Mouse (Mus musculus) heart, embryonic 14.5 days (tissue): ENCODE measurements around the gene 1700029H14Rik. TPM values are rescaled to one million over a fixed set of nuclear protein-coding genes. Genes with fewer than 3 reads are reported as not detected.

Experiments used
- ATAC-seq: fragments of 200-750 bp; cut with Nextera tagmentation; 2 replicates; pipeline ENCODE4 v1.8.0; 2017; ENCODE audit warnings: low read depth, moderate TSS enrichment; ENCODE audit not compliant: insufficient number of reproducible peaks, insufficient read depth, low FRiP score
- H3K27ac ChIP-seq, 2 experiments: fragments of 200-500 bp in 1 of 2; fragments of 300-500 bp in 1 of 2; sonication (generic) in 1 of 2; replicated peaks in 1 of 2; 2 replicates each; pipeline ENCODE4 v1.5.1; 2012 to 2014; ENCODE audit warnings: low read depth in 2 of 2, low read length in 2 of 2, control low read depth in 1 of 2, mild to moderate bottlenecking in 1 of 2, mixed read lengths in 1 of 2; ENCODE audit not compliant: control insufficient read depth in 1 of 2, insufficient read depth in 1 of 2
- H3K27me3 ChIP-seq: fragments of 300-500 bp; sonication (generic); 2 replicates; pipeline ENCODE4 v1.6.1; 2014; ENCODE audit warnings: mild to moderate bottlenecking, low read length, control low read depth; ENCODE audit not compliant: control insufficient read depth, insufficient read depth
- H3K36me3 ChIP-seq: fragments of 300-500 bp; sonication (generic); 2 replicates; pipeline ENCODE4 v1.6.1; 2014; ENCODE audit warnings: mild to moderate bottlenecking, control low read depth, low read length, mixed read lengths; ENCODE audit not compliant: control insufficient read depth, insufficient read depth
- H3K4me1 ChIP-seq, 2 experiments: fragments of 200-500 bp in 1 of 2; fragments of 300-500 bp in 1 of 2; sonication (generic) in 1 of 2; 2 replicates each; pipeline ENCODE4 v1.6.1; 2012 to 2014; ENCODE audit warnings: low read length in 2 of 2, control low read depth in 1 of 2, mixed read lengths in 1 of 2; ENCODE audit not compliant: control insufficient read depth in 2 of 2, insufficient read depth in 2 of 2
- H3K4me2 ChIP-seq: fragments of 300-500 bp; sonication (generic); 2 replicates; pipeline ENCODE4 v1.6.1; 2014; ENCODE audit warnings: mild to moderate bottlenecking, low read length
- H3K4me3 ChIP-seq, 2 experiments: fragments of 200-500 bp in 1 of 2; fragments of 300-500 bp in 1 of 2; sonication (generic) in 1 of 2; 2 replicates each; pipeline ENCODE4 v1.5.1; 2012 to 2014; ENCODE audit warnings: low read length in 2 of 2, mild to moderate bottlenecking in 2 of 2, control low read depth in 1 of 2, low read depth in 1 of 2, moderate library complexity in 1 of 2; ENCODE audit not compliant: control insufficient read depth in 1 of 2, insufficient read depth in 1 of 2
- H3K9ac ChIP-seq: fragments of 300-500 bp; sonication (generic); 2 replicates; pipeline ENCODE4 v1.6.1; 2014; ENCODE audit warnings: mild to moderate bottlenecking, low read length
- H3K9me3 ChIP-seq: fragments of 300-500 bp; sonication (generic); 2 replicates; pipeline ENCODE4 v1.6.1; 2016; ENCODE audit warnings: low read length, control low read depth; ENCODE audit not compliant: control insufficient read depth
- WGBS: fragments of 180-500 bp; shearing (Covaris S2); extraction: QIAGEN DNeasy Blood & Tissue Kit; methylation state at CpG from one replicate; pipeline ENCODE4 v1.1.7; 2014; 5-methylcytosine and 5-hydroxymethylcytosine counted together
- polyA plus RNA-seq: library from polyadenylated mRNA; unstranded; fragments of >200 nt; fragmentation: Nextera tagmentation; extraction: Ambion mirVana; gene quantifications from 2 replicates; pipeline ENCODE4 v1.2.1, GENCODE M21; 2014

The 1700029H14Rik gene
- polyA plus RNA-seq, 1 experiment from 2014 or later = not detected

- Histone ChIP-seq H3K27ac (peak overlapping the region in 1 of 2 experiments; percentile 15; a peak in 1 of 4 replicates), H3K4me3 (no peak overlapping the region), H3K36me3 (no peaks in the 10 kb centered on the region), H3K9me3 (no peaks in the 10 kb centered on the region), H3K27me3 (0 out of 2 replicates have a peak, but pooled peaks cover 3% of the 10 kb centered on the region), H3K4me1 (peaks cover 34 to 59% of the 10 kb centered on the region in 2 experiments), H3K9ac (no peak overlapping the region), H3K4me2 (no peak overlapping the region)
- no peak for ATAC-seq
- WGBS = 64% methylated on average over 6 of the region's 6 CpGs
Measured at GRCm38 (mm10) chr8:13517284-13517781, 44.9 kb downstream of the 1700029H14Rik start.

- H3K4me1 ChIP-seq = peaks cover 31 to 55% of the 10 kb centered on the region in 2 experiments
- 0 out of 2 replicates have a peak, but pooled peaks cover 3% of the 10 kb centered on the region for H3K27me3 ChIP-seq
- no peak for ATAC-seq
- no peaks in the 10 kb centered on the region for H3K36me3 ChIP-seq
- peak overlapping the region in 1 of 2 experiments; percentile 15; a peak in 1 of 4 replicates for H3K27ac ChIP-seq
- no peak overlapping the region for H3K4me3 ChIP-seq
- WGBS = 64% methylated on average over 5 of the region's 5 CpGs
- no peak overlapping the region for H3K4me2 ChIP-seq
- no peak overlapping the region for H3K9ac ChIP-seq
- H3K9me3 ChIP-seq = no peaks in the 10 kb centered on the region
Measured at GRCm38 (mm10) chr8:13516728-13517127, 45.5 kb downstream of the 1700029H14Rik start.

- 0 out of 2 replicates have a peak, but pooled peaks cover 3% of the 10 kb centered on the region for H3K27me3 ChIP-seq
- no peaks in the 10 kb centered on the region for H3K36me3 ChIP-seq
- no peak overlapping the region for H3K4me2 ChIP-seq
- peaks cover 29 to 48% of the 10 kb centered on the region in 2 experiments for H3K4me1 ChIP-seq
- no peak overlapping the region for H3K9ac ChIP-seq
- ATAC-seq = peak; percentile 58
- H3K27ac ChIP-seq = peak overlapping the region in 1 of 2 experiments; percentile 15; a peak in 1 of 4 replicates
- H3K4me3 ChIP-seq = no peak overlapping the region
- 27% methylated on average over 7 of the region's 7 CpGs for WGBS
- no peaks in the 10 kb centered on the region for H3K9me3 ChIP-seq
Measured at GRCm38 (mm10) chr8:13516011-13516442, 46.2 kb downstream of the 1700029H14Rik start.

- Histone ChIP-seq H3K27ac (no peak overlapping the region), H3K4me1 (peaks cover 17 to 31% of the 10 kb centered on the region in 2 experiments), H3K27me3 (peaks cover 7% of the 10 kb centered on the region; the same call in 1 of the 2 replicates), H3K4me3 (no peak overlapping the region), H3K9ac (no peak overlapping the region), H3K36me3 (no peaks in the 10 kb centered on the region), H3K9me3 (no peaks in the 10 kb centered on the region), H3K4me2 (no peak overlapping the region)
- no peak for ATAC-seq
- WGBS = 77% methylated on average over 5 of the region's 5 CpGs
Measured at GRCm38 (mm10) chr8:13513556-13514370, 48.5 kb downstream of the 1700029H14Rik start.

GRCm38 (mm10) chr8:13512677-13513076 is 49.6 kb downstream of the 1700029H14Rik start:
- peaks cover 17 to 31% of the 10 kb centered on the region in 2 experiments for H3K4me1 ChIP-seq
- no peak overlapping the region for H3K9ac ChIP-seq
- no peak overlapping the region for H3K27ac ChIP-seq
- no peaks in the 10 kb centered on the region for H3K9me3 ChIP-seq
- peaks cover 7% of the 10 kb centered on the region; the same call in 1 of the 2 replicates for H3K27me3 ChIP-seq
- H3K4me3 ChIP-seq = no peak overlapping the region
- no peak for ATAC-seq
- H3K4me2 ChIP-seq = no peak overlapping the region
- H3K36me3 ChIP-seq = no peaks in the 10 kb centered on the region
- WGBS = 62% methylated on average over 6 of the region's 6 CpGs

- no peaks in the 10 kb centered on the region for H3K9me3 ChIP-seq
- no peak overlapping the region for H3K4me3 ChIP-seq
- H3K27me3 ChIP-seq = peaks cover 7% of the 10 kb centered on the region; the same call in 1 of the 2 replicates
- peaks cover 15 to 31% of the 10 kb centered on the region in 2 experiments for H3K4me1 ChIP-seq
- H3K4me2 ChIP-seq = no peak overlapping the region
- WGBS = 71% methylated on average over 5 of the region's 5 CpGs
- no peak overlapping the region for H3K9ac ChIP-seq
- no peak for ATAC-seq
- no peaks in the 10 kb centered on the region for H3K36me3 ChIP-seq
- no peak overlapping the region for H3K27ac ChIP-seq
Measured at GRCm38 (mm10) chr8:13512016-13512415, 50.2 kb downstream of the 1700029H14Rik start.

GRCm38 (mm10) chr8:13507284-13507937 is 54.9 kb downstream of the 1700029H14Rik start:
- H3K9ac ChIP-seq = no peak overlapping the region
- no peak overlapping the region for H3K4me2 ChIP-seq
- peaks cover 13% of the 10 kb centered on the region for H3K27me3 ChIP-seq
- H3K36me3 ChIP-seq = no peaks in the 10 kb centered on the region
- 80% methylated on average over 3 of the region's 3 CpGs for WGBS
- no peak for ATAC-seq
- no peak overlapping the region for H3K4me3 ChIP-seq
- no peak overlapping the region for H3K27ac ChIP-seq
- H3K4me1 ChIP-seq = peaks cover 6 to 16% of the 10 kb centered on the region in 2 experiments
- H3K9me3 ChIP-seq = no peaks in the 10 kb centered on the region
